Mouse (Mus musculus) urinary bladder, adult 18-20 months (tissue): Measurements from ENCODE around the gene Bckdhb.

Experiments
- DNase-seq, 2 experiments: peaks; one replicate each; pipeline ENCODE4 v3.0.0; 2022; ENCODE audit warnings: low spot score in 2 of 2, mixed read lengths in 2 of 2

Bckdhb gene

GRCm38 (mm10) chr9:84107045-84107813, 182.3 kb downstream of the Bckdhb start:
- DNase-seq: no peak

DNA sequence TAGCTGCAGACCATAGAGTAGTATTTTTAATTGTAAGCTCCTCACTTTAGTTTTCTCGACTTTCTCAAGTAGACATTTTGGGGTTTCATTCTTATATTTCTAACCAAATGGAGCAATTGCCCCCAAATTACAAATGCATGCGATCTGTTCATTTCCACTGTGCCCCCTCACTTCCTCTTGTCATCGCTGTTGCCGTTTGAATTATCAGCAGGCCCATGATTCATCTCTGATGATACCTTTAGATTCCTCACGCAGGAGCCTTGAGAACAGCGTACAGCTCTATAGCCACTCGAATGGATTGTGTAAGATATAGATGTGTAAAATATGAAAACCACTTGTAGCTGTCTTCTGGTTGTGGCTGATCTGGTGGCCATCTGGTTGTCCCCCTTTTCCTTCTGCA, 183.6 kb downstream of the Bckdhb start:
- DNase-seq: no peak

DNA sequence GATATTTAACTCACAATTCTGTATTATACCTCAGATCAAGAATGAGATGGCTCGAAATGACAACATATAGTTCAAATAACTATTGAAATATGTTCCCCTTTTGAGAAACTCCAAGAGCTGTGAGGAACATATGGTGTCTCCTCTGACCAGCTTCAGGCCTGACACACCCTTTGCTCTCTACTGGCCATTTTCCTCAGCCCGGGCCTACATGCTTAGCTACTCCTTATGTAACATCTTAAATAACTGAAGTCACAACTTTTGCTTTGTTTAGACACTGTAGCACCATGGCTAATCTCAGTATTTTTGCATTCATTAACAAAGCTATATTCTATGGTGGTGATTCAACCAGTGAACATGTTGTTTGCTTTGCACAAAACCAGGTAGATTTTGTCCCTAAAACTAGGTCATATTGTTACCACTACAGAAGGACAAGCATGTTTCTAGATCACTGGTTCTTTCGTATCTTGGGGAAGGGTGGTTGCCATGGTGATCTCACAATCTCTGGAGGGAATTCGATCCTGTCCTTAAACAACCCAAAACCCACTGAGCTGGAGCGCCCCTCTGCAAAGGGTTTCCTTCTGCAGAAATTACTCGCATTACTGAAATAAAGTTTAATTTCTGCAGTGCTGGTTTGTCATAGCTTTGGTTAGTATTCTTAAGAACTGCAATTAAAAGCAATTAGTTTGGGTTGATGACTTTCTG, 185.0 kb downstream of the Bckdhb start:
- no peak for DNase-seq

GRCm38 (mm10) chr9:84110616-84111015, 185.7 kb downstream of the Bckdhb start:
- no peak for DNase-seq

DNA sequence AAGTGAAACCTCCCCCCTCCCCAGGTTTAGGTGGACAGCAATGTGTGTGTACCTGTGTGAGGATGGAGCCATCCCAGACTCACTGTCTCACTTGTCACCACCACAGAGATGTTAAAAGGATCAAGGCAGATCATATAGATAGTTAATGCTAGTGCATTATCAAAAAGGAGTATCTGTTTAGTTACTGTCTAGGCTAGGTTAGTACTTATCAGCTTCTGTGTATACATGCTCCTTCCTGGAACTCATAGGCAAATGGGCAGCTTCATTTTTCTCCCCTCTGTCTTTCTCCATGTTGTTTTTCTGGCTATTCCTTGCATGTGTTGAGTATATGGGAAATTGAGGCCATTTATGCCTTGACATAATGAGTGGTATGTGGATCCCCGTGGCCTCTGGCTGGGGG, 187.4 kb downstream of the Bckdhb start:
- DNase-seq: no peak

DNA sequence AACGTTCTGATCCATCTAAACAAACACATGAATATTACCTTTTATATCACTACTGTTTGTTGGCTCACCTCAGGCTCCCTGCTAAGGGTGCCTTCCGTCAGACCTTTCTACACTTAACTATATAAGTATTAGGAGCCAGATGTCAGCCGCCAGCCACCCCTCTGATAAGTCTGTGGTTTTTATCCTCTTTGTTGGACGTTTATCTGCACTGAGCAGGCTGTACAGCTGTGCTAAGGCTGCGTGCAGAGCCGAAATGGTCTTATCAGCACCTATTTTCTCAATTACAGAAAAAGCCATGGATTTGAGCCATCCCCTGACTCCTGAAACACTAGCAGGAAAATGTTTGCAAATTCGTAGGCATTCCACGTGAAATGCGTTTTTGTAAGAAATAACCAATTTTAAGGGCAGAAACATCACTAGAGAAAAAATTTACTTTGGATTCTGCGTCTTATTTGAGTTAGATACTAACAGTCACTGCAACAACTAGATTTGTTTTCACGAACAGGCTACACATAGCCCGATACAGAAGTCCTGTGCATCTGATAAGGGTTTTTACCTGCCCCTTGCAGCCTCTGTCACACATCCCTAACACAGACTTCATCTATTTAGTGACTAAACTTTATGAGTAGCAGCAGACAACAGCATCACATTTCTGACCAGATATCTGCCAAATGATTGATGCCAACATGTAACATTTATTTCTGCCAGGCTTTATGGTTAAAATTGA, 188.1 kb downstream of the Bckdhb start:
- DNase-seq: no peak

DNA sequence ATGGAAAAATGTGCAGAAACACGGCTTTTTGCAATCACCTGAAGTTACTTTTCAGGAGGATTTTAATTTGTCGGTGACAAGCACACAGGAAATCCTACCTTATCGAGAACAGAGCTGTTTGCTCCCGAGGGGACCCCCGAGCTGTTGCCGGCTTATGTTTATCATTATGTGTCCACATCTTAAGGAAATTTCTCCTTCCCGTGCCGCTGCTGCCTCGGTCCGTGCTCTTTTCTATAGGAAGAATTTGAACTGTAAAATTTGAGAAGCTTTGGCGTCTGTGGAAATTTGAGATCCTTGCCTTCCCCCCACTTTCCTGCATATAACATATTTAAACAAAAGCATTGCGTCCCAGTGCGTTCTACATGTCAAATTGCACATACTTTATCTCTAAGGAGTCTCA, 189.3 kb downstream of the Bckdhb start:
- no peak for DNase-seq

DNA sequence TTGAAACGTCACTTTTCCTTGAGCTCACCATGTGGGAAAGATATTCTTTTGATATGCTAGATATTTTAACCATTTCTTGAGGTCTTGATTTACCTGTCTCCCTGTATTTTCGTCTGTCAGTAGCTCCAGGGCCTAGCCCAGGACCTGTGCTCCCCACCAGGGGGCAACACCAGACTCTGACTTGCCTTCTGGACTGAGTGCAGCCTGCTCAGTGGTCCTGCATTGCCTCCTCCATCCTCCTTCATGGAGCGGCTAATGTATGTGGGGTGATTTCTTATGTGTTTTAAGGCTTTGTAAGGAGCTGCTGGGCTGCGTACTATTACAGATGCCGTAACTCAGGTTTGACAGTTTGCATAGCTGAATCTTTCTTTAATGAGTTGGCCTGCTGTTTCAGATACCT, 192.4 kb downstream of the Bckdhb start:
- DNase-seq: no peak

GRCm38 (mm10) chr9:84124996-84125395, 200.1 kb downstream of the Bckdhb start:
- no peak for DNase-seq

GRCm38 (mm10) chr9:84130338-84130737, 205.4 kb downstream of the Bckdhb start:
- no peak for DNase-seq

- DNase-seq: no peak
These were observed 210.1 kb downstream of the Bckdhb start for GRCm38 (mm10) chr9:84135062-84135461.

GRCm38 (mm10) chr9:84137192-84137591, 212.2 kb downstream of the Bckdhb start:
- no peak for DNase-seq

- DNase-seq: no peak
These were observed 223.2 kb downstream of the Bckdhb start for GRCm38 (mm10) chr9:84148124-84148523.
